Mouse (Mus musculus) limb, embryonic 13.5 days (tissue): Measurements from ENCODE around the gene Stub1. TPM values are rescaled to one million over a fixed set of nuclear protein-coding genes. Genes with fewer than 3 reads are reported as not detected.

Experiments used
- ATAC-seq: fragments of 200-750 bp; cut with Nextera tagmentation; 2 replicates; pipeline ENCODE4 v1.8.0; 2017; ENCODE audit warnings: low read depth, moderate number of reproducible peaks, moderate TSS enrichment; ENCODE audit not compliant: low FRiP score
- H3K27ac ChIP-seq: fragments of 300-500 bp; sonication (generic); 2 replicates; pipeline ENCODE4 v1.5.1; 2015; ENCODE audit warnings: inconsistent platforms, mild to moderate bottlenecking, moderate library complexity
- H3K27me3 ChIP-seq: fragments of 300-500 bp; sonication (generic); 2 replicates; pipeline ENCODE4 v1.6.1; 2015; ENCODE audit warnings: mild to moderate bottlenecking, inconsistent platforms
- H3K36me3 ChIP-seq: fragments of 300-500 bp; sonication (generic); 2 replicates; pipeline ENCODE4 v1.6.1; 2015; ENCODE audit warnings: inconsistent platforms, mild to moderate bottlenecking, moderate library complexity
- H3K4me1 ChIP-seq: fragments of 300-500 bp; sonication (generic); 2 replicates; pipeline ENCODE4 v1.6.1; 2015; ENCODE audit warnings: inconsistent platforms
- H3K4me2 ChIP-seq: fragments of 300-500 bp; sonication (generic); replicated peaks from 2 replicates; pipeline ENCODE4 v1.6.1; 2015; ENCODE audit warnings: inconsistent platforms, mild to moderate bottlenecking, moderate library complexity
- H3K4me3 ChIP-seq: fragments of 300-500 bp; sonication (generic); 2 replicates; pipeline ENCODE4 v1.5.1; 2015; ENCODE audit warnings: moderate library complexity, mild to moderate bottlenecking, inconsistent platforms
- H3K9ac ChIP-seq: fragments of 300-500 bp; sonication (generic); 2 replicates; pipeline ENCODE4 v1.6.1; 2015; ENCODE audit warnings: mild to moderate bottlenecking, inconsistent platforms
- H3K9me3 ChIP-seq: fragments of 300-500 bp; sonication (generic); 2 replicates; pipeline ENCODE4 v1.6.1; 2016; ENCODE audit warnings: inconsistent platforms
- WGBS: fragments of 180-500 bp; shearing (Covaris S2); methylation state at CpG from one replicate; pipeline ENCODE4 v1.1.7; 2015; 5-methylcytosine and 5-hydroxymethylcytosine counted together
- polyA plus RNA-seq: library from polyadenylated mRNA; unstranded; fragments of >200 nt; fragmentation: Nextera tagmentation; extraction: Ambion mirVana; gene quantifications from 2 replicates; pipeline ENCODE4 v1.2.1, GENCODE M21; 2015

The Stub1 gene
- polyA plus RNA-seq, result 359 and 366 TPM in 2 replicates

- Histone ChIP-seq H3K9me3 (no peaks in the 10 kb centered on the region), H3K4me3 (peak within 1 kb of the TSS; percentile 88), H3K4me2 (peak within 1 kb of the TSS; percentile 98), H3K27me3 (no peaks in the 10 kb centered on the region), H3K36me3 (peaks cover 42% of the 10 kb centered on the region), H3K9ac (peak within 1 kb of the TSS; percentile 91), H3K4me1 (peaks cover 78% of the 10 kb centered on the region), H3K27ac (peak within 1 kb of the TSS; percentile 92)
- 0% methylated on average over 24 of the region's 24 CpGs for WGBS
- peak; percentile 60 for ATAC-seq
Measured at GRCm38 (mm10) chr17:25833291-25833663, at the start of gene Stub1. Stub1 (minus strand) TSS chr17:25833404.

- Histone ChIP-seq H3K4me3 (no peak overlapping the region), H3K9ac (no peak overlapping the region; the same call in 1 of the 2 replicates), H3K27me3 (no peaks in the 10 kb centered on the region), H3K9me3 (no peaks in the 10 kb centered on the region), H3K36me3 (peaks cover 70% of the 10 kb centered on the region), H3K4me2 (no peak overlapping the region), H3K27ac (no peak overlapping the region), H3K4me1 (peaks cover 20% of the 10 kb centered on the region)
- ATAC-seq, result no peak
- WGBS, result 35% methylated on average over 5 of the region's 5 CpGs
Measured at GRCm38 (mm10) chr17:25882306-25882705, 49.1 kb upstream of the Stub1 start.

DNA sequence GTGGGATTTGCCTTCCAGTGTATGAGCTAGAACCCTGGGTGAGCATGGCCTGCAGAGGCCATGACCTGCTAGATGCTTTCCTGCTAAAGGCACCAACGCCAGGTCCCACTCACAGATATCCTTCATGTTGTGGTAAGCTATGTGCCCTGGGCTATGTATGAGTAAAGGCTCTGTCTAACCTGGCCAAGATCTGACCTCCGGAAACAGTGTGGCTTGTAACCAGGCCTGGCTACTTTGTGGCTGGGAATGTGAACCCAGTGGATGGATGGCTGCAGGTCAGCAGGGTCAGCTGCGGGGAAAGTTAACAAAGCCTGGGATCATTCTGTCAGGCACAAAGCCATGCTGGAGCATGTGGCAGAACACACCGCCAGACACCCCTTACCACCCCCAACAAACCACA, 48.5 kb upstream of the Stub1 start:
- H3K36me3 ChIP-seq, result peaks cover 66% of the 10 kb centered on the region
- no peak for ATAC-seq
- H3K9ac ChIP-seq, result no peak overlapping the region
- WGBS, result 23% methylated on average over 4 of the region's 4 CpGs
- H3K4me2 ChIP-seq, result no peak overlapping the region
- peaks cover 25% of the 10 kb centered on the region for H3K4me1 ChIP-seq
- no peaks in the 10 kb centered on the region for H3K9me3 ChIP-seq
- H3K27me3 ChIP-seq, result no peaks in the 10 kb centered on the region
- H3K4me3 ChIP-seq, result no peak overlapping the region
- 0 out of 2 replicates have a peak overlapping the region, but pooled peaks have one; percentile 44 for H3K27ac ChIP-seq

DNA sequence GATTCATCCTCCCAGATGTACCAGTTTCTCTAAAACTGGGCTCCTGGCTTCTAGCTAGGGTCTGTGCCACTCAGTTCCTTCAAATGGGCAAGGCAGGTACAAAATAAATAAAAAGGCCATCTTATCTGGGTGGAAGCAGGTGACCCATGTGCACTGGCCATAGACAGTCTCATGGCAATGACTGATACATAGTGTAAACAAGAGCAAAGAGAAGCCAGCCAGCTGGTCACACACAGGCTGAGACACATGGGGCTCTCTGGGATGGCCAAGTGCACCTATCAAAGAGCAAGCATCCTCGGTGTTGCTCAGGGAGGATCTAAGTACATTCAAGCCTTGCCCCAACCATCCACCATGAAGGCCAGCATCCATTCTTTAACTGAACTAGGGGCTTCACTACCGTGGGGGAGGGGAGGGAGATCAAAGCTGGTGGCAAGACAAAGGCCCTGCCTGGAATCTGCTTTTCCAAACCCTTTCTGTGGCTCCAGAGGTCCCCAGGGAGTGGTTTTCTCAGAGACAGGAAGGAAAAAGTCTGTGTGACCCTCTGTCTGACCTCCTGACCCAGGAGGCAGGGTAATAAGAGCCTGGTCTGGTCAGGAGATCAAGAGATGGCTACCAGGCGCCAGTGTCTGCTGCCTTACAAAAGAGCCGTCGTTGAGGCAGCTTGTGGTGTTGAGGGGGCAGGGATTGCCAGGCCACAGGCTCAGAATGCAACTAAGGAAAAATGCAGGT, 47.9 kb upstream of the Stub1 start:
- 13% methylated on average over 5 of the region's 5 CpGs for WGBS
- H3K4me3 ChIP-seq, result no peak overlapping the region
- H3K4me2 ChIP-seq, result no peak overlapping the region
- peaks cover 64% of the 10 kb centered on the region for H3K36me3 ChIP-seq
- H3K27me3 ChIP-seq, result no peaks in the 10 kb centered on the region
- peaks cover 31% of the 10 kb centered on the region for H3K4me1 ChIP-seq
- H3K27ac ChIP-seq, result no peak overlapping the region
- ATAC-seq, result no peak
- no peak overlapping the region for H3K9ac ChIP-seq
- no peaks in the 10 kb centered on the region for H3K9me3 ChIP-seq

GRCm38 (mm10) chr17:25880196-25880910, 47.1 kb upstream of the Stub1 start, which contains the start of gene Wfikkn1:
Wfikkn1 (minus strand) TSS chr17:25880858.
- Histone ChIP-seq H3K4me1 (peaks cover 35% of the 10 kb centered on the region), H3K4me3 (no peak within 1 kb of the TSS), H3K9me3 (no peaks in the 10 kb centered on the region), H3K27me3 (no peaks in the 10 kb centered on the region), H3K4me2 (no peak within 1 kb of the TSS), H3K36me3 (peaks cover 63% of the 10 kb centered on the region), H3K9ac (peak within 1 kb of the TSS; percentile 35; the same call in 1 of the 2 replicates), H3K27ac (0 out of 2 replicates have a peak within 1 kb of the TSS, but pooled peaks have one; percentile 44)
- ATAC-seq, result no peak
- WGBS, result 26% methylated on average over 5 of the region's 5 CpGs

- ATAC-seq, result no peak
- Histone ChIP-seq H3K36me3 (peaks cover 57% of the 10 kb centered on the region), H3K4me1 (peaks cover 35% of the 10 kb centered on the region), H3K9me3 (no peaks in the 10 kb centered on the region), H3K27ac (no peak overlapping the region), H3K27me3 (no peaks in the 10 kb centered on the region), H3K4me2 (no peak overlapping the region), H3K9ac (peak overlapping the region; percentile 35; the same call in 1 of the 2 replicates), H3K4me3 (no peak overlapping the region)
- 82% methylated on average over 8 of the region's 8 CpGs for WGBS
Measured at GRCm38 (mm10) chr17:25879750-25880149, 46.5 kb upstream of the Stub1 start.

GRCm38 (mm10) chr17:25879261-25879660, 46.1 kb upstream of the Stub1 start:
- no peak for ATAC-seq
- no peaks in the 10 kb centered on the region for H3K27me3 ChIP-seq
- WGBS, result 56% methylated on average over 4 of the region's 4 CpGs
- H3K27ac ChIP-seq, result no peak overlapping the region
- H3K4me1 ChIP-seq, result peaks cover 37% of the 10 kb centered on the region
- H3K4me3 ChIP-seq, result no peak overlapping the region
- no peak overlapping the region for H3K9ac ChIP-seq
- no peaks in the 10 kb centered on the region for H3K9me3 ChIP-seq
- H3K4me2 ChIP-seq, result no peak overlapping the region
- peaks cover 52% of the 10 kb centered on the region for H3K36me3 ChIP-seq

DNA sequence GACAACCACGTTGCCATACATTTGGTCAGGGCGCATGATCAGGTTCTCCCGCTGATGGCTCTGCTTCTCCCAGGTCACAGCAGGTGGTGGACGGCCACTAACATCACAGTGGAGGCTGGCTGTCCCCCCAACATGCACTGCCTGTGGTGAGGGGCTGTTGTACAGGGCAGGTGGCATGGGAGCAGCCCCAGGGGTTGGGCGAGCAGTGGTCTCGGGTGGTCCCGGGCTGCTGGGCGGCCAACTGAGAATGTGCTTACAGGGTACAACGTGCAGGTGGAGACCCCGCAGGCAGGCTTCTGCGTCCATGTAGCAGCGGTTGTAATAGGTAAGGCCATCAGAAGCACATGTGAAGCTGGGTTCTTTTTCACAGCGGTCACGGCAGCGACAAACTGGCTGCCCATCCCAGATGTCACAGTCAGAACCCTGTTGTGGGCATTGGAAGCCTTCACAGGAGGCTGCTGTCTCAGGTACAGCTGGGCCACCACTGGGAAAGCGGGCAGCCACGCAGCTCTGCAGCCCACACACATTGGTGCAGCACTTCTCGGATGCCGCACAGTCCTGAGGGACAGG, 45.5 kb upstream of the Stub1 start:
- Histone ChIP-seq H3K4me3 (no peak overlapping the region), H3K9me3 (no peaks in the 10 kb centered on the region), H3K9ac (no peak overlapping the region), H3K27ac (no peak overlapping the region), H3K27me3 (no peaks in the 10 kb centered on the region), H3K4me2 (no peak overlapping the region), H3K36me3 (peaks cover 46% of the 10 kb centered on the region), H3K4me1 (peaks cover 42% of the 10 kb centered on the region)
- 91% methylated on average over 19 of the region's 19 CpGs for WGBS
- ATAC-seq, result no peak

DNA sequence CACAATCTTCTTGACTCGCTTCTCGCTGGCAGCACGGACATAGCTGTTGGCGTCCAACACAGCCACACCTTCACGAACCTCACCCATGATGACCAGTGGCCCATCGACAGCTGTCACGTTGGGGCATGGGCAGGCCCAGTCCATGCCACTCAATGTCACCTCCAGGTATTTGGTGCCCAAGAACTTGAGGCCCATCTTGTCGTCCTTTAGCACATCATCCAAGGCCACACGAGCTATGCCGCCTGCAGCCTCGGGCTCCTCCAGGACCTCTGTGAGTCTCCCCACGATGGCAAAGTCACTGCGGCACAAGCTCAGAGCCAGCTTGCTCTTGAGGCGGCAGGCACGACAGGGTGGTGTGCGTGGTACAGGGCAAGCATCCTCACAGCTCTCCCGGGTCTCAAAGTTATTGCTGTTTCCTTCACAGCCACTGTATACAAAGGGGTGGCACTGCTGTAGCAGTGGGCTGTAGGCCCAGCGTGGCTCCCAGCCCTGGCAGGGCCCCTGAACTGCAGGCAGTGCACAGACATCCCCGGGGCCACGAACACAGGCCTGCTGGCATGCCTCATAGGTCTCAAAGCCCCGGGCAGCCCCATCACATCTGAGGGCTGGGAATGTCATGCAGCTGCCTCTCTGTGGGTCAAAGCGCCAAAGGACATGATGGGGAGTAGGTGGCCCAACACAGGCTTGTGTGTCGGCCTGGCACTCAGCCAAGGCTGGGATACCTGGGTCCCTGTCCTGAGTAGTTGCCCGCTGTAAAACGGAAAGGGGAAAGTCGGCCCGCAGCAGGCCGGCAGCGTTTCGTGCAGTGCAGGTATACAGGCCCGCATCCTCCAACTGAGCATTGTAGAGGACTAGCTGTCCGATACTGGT, 44.8 kb upstream of the Stub1 start:
- Histone ChIP-seq H3K9me3 (no peaks in the 10 kb centered on the region), H3K27ac (no peak overlapping the region), H3K4me2 (no peak overlapping the region), H3K9ac (no peak overlapping the region), H3K36me3 (peaks cover 39% of the 10 kb centered on the region), H3K4me3 (no peak overlapping the region), H3K4me1 (peaks cover 42% of the 10 kb centered on the region), H3K27me3 (no peaks in the 10 kb centered on the region)
- ATAC-seq, result no peak
- WGBS, result 93% methylated on average over 32 of the region's 32 CpGs

DNA sequence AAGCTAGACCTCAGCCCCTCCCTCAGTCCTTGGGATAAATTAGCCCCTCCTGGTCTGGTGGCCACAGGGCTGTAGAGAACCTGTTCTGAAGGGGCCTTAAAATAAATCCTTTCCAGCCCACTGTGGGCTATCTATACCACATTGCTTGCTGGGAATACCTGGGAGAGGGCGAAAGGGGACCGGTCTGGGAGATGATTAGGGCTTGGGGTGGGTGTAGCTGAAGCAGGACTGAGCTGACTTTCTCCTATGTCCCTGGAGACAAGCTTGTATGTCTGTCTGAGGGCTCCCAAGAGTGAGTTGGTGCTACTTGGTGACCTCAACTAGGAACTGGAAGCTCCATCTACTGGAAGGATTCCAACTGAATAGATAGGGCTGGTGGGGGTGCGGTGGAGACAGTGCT, 43.8 kb upstream of the Stub1 start:
- 89% methylated on average over 3 of the region's 3 CpGs for WGBS
- Histone ChIP-seq H3K36me3 (peaks cover 29% of the 10 kb centered on the region), H3K4me2 (0 out of 2 replicates have a peak overlapping the region, but pooled peaks have one; percentile 96), H3K27ac (no peak overlapping the region), H3K9ac (no peak overlapping the region), H3K9me3 (no peaks in the 10 kb centered on the region), H3K27me3 (no peaks in the 10 kb centered on the region), H3K4me1 (peaks cover 38% of the 10 kb centered on the region), H3K4me3 (no peak overlapping the region)
- no peak for ATAC-seq

GRCm38 (mm10) chr17:25876347-25876915, 43.2 kb upstream of the Stub1 start:
- ATAC-seq, result no peak
- H3K9me3 ChIP-seq, result no peaks in the 10 kb centered on the region
- H3K9ac ChIP-seq, result peak overlapping the region; percentile 84
- no peaks in the 10 kb centered on the region for H3K27me3 ChIP-seq
- H3K4me2 ChIP-seq, result peak overlapping the region; percentile 96
- peak overlapping the region; percentile 76 for H3K4me3 ChIP-seq
- peaks cover 34% of the 10 kb centered on the region for H3K4me1 ChIP-seq
- no peak overlapping the region for H3K27ac ChIP-seq
- 70% methylated on average over 10 of the region's 10 CpGs for WGBS
- peaks cover 23% of the 10 kb centered on the region for H3K36me3 ChIP-seq
